Mouse (Mus musculus) heart, embryonic 12.5 days (tissue): ENCODE data around the gene Colgalt1. TPM values are rescaled to one million over a fixed set of nuclear protein-coding genes. Genes with fewer than 3 reads are reported as not detected.

Experiments
- ATAC-seq: fragments of 200-750 bp; cut with Nextera tagmentation; 2 replicates; pipeline ENCODE4 v1.8.0; 2017; ENCODE audit warnings: moderate TSS enrichment, moderate library complexity; ENCODE audit not compliant: insufficient number of reproducible peaks, low FRiP score
- H3K27ac ChIP-seq: fragments of 300-500 bp; sonication (generic); 2 replicates; pipeline ENCODE4 v1.5.1; 2016; ENCODE audit warnings: mild to moderate bottlenecking, moderate library complexity; ENCODE audit not compliant: poor library complexity, severe bottlenecking
- H3K27me3 ChIP-seq: fragments of 300-500 bp; sonication (generic); replicated peaks from 2 replicates; pipeline ENCODE4 v1.6.1; 2016; ENCODE audit warnings: mild to moderate bottlenecking, moderate library complexity
- H3K36me3 ChIP-seq: fragments of 300-500 bp; sonication (generic); 2 replicates; pipeline ENCODE4 v1.6.1; 2016; ENCODE audit warnings: mild to moderate bottlenecking, moderate library complexity
- H3K4me1 ChIP-seq: fragments of 300-500 bp; sonication (generic); replicated peaks from 2 replicates; pipeline ENCODE4 v1.6.1; 2016; ENCODE audit warnings: mild to moderate bottlenecking
- H3K4me2 ChIP-seq: fragments of 300-500 bp; sonication (generic); 2 replicates; pipeline ENCODE4 v1.6.1; 2016; ENCODE audit warnings: mild to moderate bottlenecking, moderate library complexity
- H3K4me3 ChIP-seq: fragments of 300-500 bp; sonication (generic); 2 replicates; pipeline ENCODE4 v1.5.1; 2016; ENCODE audit warnings: mild to moderate bottlenecking
- H3K9ac ChIP-seq: fragments of 300-500 bp; sonication (generic); 2 replicates; pipeline ENCODE4 v1.6.1; 2016; ENCODE audit warnings: mild to moderate bottlenecking, moderate library complexity
- H3K9me3 ChIP-seq: fragments of 300-500 bp; sonication (generic); replicated peaks from 2 replicates; pipeline ENCODE4 v1.6.1; 2016; ENCODE audit warnings: mild to moderate bottlenecking, moderate library complexity
- WGBS: fragments of 180-500 bp; shearing (Covaris S2); methylation state at CpG from one replicate; pipeline ENCODE4 v1.1.7; 2016; 5-methylcytosine and 5-hydroxymethylcytosine counted together
- polyA plus RNA-seq: library from polyadenylated mRNA; unstranded; fragments of >200 nt; fragmentation: Nextera tagmentation; extraction: Ambion mirVana; gene quantifications from 2 replicates; pipeline ENCODE4 v1.2.1, GENCODE M21; 2016

The Colgalt1 gene
- polyA plus RNA-seq, 1 experiment from 2014 or later: 61.4 TPM

DNA sequence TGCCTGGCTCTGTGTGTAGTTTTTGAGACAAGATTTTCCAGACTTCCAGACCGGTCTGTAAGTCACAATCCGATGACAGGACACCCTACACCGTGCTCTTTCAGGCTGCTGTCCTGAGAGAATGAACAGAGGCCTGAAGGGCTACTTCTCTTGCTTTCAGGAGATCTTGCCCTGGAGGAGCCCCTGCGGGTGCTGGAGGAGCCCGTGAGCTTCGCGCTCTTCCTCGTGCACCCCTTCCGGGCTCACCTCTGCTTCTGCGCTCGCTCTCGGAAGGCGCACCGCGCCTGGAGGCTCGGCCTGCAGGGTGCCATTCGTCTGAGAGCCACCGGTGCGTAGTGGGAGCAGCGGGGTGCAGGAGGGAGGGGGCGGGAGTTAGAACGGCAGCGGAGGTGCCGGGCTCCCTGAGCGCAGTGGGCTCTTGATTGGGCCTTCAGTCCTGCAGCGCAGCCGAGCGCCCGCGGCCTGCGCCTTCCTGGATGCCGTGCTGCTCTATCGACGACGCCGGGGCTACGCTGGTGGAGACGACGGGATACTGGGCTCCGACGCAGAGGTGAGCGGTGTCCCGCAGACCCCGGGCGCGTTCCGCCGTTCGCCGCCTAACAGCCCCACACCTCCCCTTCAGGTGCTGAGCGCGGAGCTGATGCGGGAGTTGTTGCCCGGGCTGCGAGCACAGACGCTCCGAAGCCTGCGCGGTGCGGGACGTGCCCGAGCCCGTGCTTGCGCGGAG lies 8.7 kb upstream of the Colgalt1 start:
- Histone ChIP-seq H3K4me3 (peak overlapping the region; percentile 36), H3K27me3 (peaks cover 72% of the 10 kb centered on the region), H3K4me2 (peak overlapping the region; percentile 67), H3K9ac (peak overlapping the region; percentile 25; the same call in 1 of the 2 replicates), H3K27ac (no peak overlapping the region), H3K36me3 (peaks cover 4% of the 10 kb centered on the region; the same call in 1 of the 2 replicates), H3K4me1 (peaks cover 17% of the 10 kb centered on the region), H3K9me3 (no peaks in the 10 kb centered on the region)
- ATAC-seq: peak; percentile 13; the same call in 1 of the 2 replicates
- WGBS: 4% methylated on average over 65 of the region's 65 CpGs

DNA sequence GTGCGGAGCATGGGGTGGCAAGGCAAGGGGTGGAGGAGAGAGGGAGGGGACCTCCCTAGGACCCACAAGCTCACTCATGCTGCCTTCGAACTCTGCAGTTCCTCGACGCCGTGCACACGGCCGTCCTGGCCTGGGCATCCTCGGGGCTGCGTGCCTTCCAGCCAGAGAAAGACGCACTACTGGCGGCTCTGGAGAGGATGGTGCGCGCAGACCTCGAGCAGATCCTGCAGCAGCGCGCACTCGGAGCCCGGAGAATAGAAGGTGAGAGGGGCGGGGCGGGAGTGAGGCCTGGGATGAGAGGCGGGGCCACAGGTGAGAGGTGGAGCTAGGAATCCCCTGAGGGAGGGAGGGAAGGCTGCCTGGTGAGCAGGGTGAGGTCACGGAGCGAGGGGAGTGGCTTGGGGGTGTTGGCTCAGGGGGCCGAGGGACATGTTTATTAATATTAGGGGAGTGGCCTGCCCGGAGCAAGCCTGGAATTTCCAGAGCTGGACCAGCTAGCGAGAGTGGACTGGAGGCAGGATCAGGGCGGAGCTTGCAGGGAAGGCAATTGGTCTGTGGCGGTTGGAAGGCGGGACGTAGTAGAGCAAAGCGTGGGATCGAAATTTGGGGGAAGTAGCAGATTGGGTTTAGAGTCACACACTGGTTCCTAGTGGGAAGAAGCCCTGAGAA lies 8.0 kb upstream of the Colgalt1 start:
- ATAC-seq: peak; percentile 60
- Histone ChIP-seq H3K9ac (peak overlapping the region; percentile 25; the same call in 1 of the 2 replicates), H3K27ac (no peak overlapping the region), H3K4me3 (peak overlapping the region; percentile 36), H3K4me1 (peaks cover 17% of the 10 kb centered on the region), H3K9me3 (no peaks in the 10 kb centered on the region), H3K36me3 (peaks cover 4% of the 10 kb centered on the region; the same call in 1 of the 2 replicates), H3K27me3 (peaks cover 72% of the 10 kb centered on the region), H3K4me2 (peak overlapping the region; percentile 67)
- 1% methylated on average over 32 of the region's 32 CpGs for WGBS

DNA sequence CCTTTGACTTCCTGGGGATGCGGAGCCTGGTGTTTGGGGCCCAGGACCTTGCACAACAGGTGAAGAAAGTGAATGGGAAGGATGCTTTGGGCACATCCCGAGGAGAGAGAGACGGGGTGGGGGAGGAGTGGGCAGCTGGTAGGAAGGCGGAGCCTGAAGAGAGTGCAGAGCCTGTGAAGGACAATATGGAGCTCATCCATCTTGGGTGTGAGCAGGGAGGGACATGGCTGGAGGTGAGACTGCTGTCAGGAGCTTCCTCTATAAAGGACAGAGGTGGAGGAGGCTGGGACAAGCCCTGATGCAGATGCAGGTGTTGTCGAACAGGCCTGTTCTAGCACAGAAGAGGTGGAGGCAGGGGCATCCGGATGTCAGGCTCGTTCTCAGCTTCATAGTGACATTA lies 6.8 kb upstream of the Colgalt1 start:
- no peaks in the 10 kb centered on the region for H3K9me3 ChIP-seq
- H3K36me3 ChIP-seq: peaks cover 2% of the 10 kb centered on the region; the same call in 1 of the 2 replicates
- no peak overlapping the region for H3K4me2 ChIP-seq
- 59% methylated on average over 7 of the region's 7 CpGs for WGBS
- no peak overlapping the region for H3K4me3 ChIP-seq
- H3K27ac ChIP-seq: no peak overlapping the region
- no peak for ATAC-seq
- peaks cover 17% of the 10 kb centered on the region for H3K4me1 ChIP-seq
- peaks cover 66% of the 10 kb centered on the region for H3K27me3 ChIP-seq
- no peak overlapping the region for H3K9ac ChIP-seq

DNA sequence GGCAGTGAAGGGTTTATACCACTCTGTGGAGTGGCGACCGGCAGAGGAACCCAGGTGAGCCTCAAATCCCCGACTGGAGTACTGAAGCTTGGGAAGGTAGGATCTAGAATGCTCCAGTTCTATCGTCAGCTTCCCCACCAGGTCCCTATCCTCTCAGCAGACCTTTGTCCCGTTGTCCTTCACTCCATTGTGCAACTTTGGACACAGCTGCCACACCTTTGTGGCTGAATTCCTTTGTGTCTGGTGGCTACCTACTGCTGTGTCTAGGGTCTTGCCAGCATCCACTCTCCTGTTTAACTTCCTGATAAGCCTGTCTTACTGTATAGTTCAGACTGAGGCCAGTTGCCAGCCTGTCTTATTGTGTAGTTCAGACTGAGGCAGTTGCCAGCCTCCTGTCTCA lies 1.3 kb downstream of the Colgalt1 start:
- Histone ChIP-seq H3K4me2 (peak overlapping the region; percentile 83), H3K4me3 (peak overlapping the region; percentile 86), H3K27me3 (no peaks in the 10 kb centered on the region), H3K9ac (peak overlapping the region; percentile 94), H3K4me1 (peaks cover 15% of the 10 kb centered on the region), H3K9me3 (no peaks in the 10 kb centered on the region), H3K36me3 (peaks cover 46% of the 10 kb centered on the region), H3K27ac (no peak overlapping the region)
- no peak for ATAC-seq
- WGBS: 51% methylated on average over 5 of the region's 5 CpGs

DNA sequence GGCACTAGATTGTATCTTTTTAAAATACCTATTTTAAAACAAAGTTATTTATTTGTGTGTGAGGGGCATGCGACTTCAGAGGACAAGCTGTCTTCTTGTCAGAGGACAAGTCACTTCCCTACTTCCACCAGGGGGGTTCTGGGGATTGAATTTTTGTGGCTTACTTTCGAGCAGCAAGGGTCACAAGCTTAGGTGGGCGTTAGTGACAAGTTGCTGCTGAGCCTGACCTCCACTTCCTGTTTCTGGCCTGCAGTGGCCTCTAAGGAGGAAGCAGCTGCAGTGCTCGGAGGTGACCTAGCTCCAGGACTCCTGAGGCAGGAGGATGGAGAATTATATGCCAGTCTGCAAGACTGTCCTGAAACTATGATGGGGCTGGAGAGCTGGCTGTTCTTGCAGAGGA lies 2.6 kb downstream of the Colgalt1 start:
- no peak overlapping the region for H3K4me2 ChIP-seq
- peaks cover 59% of the 10 kb centered on the region for H3K36me3 ChIP-seq
- H3K4me3 ChIP-seq: no peak overlapping the region
- no peaks in the 10 kb centered on the region for H3K27me3 ChIP-seq
- H3K9me3 ChIP-seq: no peaks in the 10 kb centered on the region
- H3K9ac ChIP-seq: no peak overlapping the region
- 52% methylated on average over 4 of the region's 4 CpGs for WGBS
- H3K4me1 ChIP-seq: peaks cover 15% of the 10 kb centered on the region
- ATAC-seq: no peak
- H3K27ac ChIP-seq: no peak overlapping the region

DNA sequence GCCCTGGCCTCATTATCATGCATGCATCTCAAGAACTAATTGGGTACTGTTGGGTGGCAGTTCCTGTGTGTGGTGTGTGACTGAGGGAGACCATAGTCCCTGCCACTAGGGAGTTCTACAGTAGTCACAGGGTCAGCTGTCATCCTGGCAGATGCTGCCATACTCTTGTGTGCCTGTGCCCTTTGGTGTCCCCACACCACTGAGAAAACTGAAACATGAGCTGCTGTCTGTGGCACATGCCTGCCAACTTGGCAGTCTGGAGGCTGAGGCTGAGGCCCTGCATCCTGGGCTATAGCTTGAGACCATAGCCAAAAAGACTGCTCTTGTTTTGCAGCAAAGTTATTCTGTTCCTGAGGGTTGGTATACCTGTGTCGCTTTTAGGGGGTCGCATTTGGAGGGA lies 9.0 kb downstream of the Colgalt1 start:
- Histone ChIP-seq H3K36me3 (peaks cover 98% of the 10 kb centered on the region), H3K27me3 (no peaks in the 10 kb centered on the region), H3K9ac (no peak overlapping the region), H3K4me3 (no peak overlapping the region), H3K27ac (no peak overlapping the region), H3K4me2 (no peak overlapping the region), H3K4me1 (no peaks in the 10 kb centered on the region), H3K9me3 (peaks cover 35% of the 10 kb centered on the region)
- no peak for ATAC-seq
- 88% methylated on average over 2 of the region's 2 CpGs for WGBS

DNA sequence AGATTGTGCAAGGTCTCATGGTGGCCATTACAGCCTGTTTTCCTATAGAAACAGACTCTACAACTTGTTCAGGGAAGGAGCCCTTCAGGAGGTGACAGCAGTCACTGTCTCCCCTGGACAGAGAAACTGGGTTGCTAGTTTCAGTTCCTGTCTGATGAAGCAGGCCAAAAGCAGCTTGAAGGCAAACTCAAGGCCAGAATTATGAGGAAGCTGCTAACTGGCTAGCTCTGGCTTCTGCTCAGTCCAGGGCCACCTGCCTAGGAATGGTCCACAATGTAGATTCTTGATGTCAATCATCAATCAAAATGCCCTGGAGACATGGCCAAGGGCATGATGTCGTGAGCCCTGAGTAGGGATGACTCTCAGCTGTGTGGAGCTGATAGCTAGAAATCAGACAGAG lies 14.3 kb downstream of the Colgalt1 start:
- H3K27me3 ChIP-seq: peaks cover 7% of the 10 kb centered on the region
- H3K36me3 ChIP-seq: peaks cover 64% of the 10 kb centered on the region
- ATAC-seq: no peak
- no peak overlapping the region for H3K27ac ChIP-seq
- 71% methylated on average over 1 of the region's 1 CpGs for WGBS
- H3K4me2 ChIP-seq: no peak overlapping the region
- peaks cover 31% of the 10 kb centered on the region for H3K4me1 ChIP-seq
- peaks cover 35% of the 10 kb centered on the region for H3K9me3 ChIP-seq
- no peak overlapping the region for H3K9ac ChIP-seq
- H3K4me3 ChIP-seq: no peak overlapping the region

DNA sequence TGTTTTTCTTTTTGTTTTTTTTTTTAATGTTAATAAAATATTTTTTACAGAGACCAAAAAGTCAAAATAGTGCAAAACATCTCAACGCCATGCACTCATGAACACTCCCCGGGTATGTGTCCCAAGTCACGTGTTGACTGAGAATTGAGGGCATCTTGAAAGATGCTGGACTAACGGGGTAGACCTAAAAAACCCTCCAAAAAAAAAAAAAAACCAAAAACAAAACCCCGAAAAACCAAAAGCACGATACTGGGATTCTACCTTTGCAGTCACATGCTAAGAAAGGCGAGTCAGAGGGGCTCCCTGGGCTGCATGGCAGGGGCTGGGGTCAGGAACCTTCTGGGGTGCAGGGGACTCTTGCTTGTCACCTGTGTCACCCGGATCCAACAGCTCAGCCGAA lies 16.0 kb downstream of the Colgalt1 start:
- peaks cover 47% of the 10 kb centered on the region for H3K36me3 ChIP-seq
- no peak overlapping the region for H3K4me3 ChIP-seq
- peaks cover 24% of the 10 kb centered on the region for H3K9me3 ChIP-seq
- H3K27ac ChIP-seq: no peak overlapping the region
- no peak for ATAC-seq
- WGBS: 82% methylated on average over 9 of the region's 9 CpGs
- H3K9ac ChIP-seq: no peak overlapping the region
- peaks cover 31% of the 10 kb centered on the region for H3K4me1 ChIP-seq
- H3K27me3 ChIP-seq: peaks cover 24% of the 10 kb centered on the region
- H3K4me2 ChIP-seq: no peak overlapping the region

DNA sequence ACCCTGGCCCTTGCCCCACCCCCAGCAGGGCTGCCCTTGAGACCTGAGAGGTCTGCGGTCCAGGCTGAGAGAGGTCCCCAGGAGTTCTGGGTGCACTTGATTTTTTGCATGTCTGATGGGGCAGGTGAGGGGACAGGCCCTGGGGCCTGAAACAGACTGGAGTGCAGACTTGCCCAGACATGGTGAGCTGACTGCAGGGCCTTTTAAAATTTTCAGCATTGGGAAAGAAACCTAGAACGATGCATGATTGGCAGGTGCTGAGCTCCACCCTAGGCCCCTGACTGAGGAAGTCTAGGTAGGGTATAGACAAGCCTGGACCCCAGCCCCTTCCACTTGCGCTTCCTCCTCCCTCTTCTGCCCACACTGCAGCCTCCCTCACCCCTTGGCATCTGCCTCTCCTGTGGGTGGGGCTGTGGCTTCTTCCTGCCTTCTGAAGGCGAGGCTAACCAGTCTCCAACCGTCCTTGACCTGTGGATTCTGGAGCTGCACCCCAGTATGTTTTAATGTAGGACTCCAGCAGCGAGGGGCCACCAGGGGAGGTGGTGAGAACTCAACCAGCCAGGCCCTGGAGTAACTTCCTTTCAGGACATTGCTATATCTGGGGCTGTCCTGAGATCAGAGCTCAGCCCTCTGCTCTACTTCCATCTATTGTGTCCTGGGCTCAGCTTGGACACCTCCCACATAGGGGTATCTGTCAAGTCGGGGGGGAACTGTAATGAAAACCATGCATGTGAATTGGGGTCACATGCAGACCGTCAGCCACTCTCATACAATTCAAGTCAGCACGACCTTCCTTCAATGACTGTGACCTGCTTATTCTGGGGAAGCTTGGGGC lies 16.7 kb downstream of the Colgalt1 start:
- WGBS: 41% methylated on average over 9 of the region's 9 CpGs
- peak; percentile 67 for ATAC-seq
- H3K36me3 ChIP-seq: peaks cover 40% of the 10 kb centered on the region
- H3K27me3 ChIP-seq: peaks cover 29% of the 10 kb centered on the region
- no peak overlapping the region for H3K9ac ChIP-seq
- H3K4me2 ChIP-seq: no peak overlapping the region
- no peak overlapping the region for H3K4me3 ChIP-seq
- H3K4me1 ChIP-seq: peaks cover 31% of the 10 kb centered on the region
- peaks cover 23% of the 10 kb centered on the region for H3K9me3 ChIP-seq
- H3K27ac ChIP-seq: peak overlapping the region; percentile 76

DNA sequence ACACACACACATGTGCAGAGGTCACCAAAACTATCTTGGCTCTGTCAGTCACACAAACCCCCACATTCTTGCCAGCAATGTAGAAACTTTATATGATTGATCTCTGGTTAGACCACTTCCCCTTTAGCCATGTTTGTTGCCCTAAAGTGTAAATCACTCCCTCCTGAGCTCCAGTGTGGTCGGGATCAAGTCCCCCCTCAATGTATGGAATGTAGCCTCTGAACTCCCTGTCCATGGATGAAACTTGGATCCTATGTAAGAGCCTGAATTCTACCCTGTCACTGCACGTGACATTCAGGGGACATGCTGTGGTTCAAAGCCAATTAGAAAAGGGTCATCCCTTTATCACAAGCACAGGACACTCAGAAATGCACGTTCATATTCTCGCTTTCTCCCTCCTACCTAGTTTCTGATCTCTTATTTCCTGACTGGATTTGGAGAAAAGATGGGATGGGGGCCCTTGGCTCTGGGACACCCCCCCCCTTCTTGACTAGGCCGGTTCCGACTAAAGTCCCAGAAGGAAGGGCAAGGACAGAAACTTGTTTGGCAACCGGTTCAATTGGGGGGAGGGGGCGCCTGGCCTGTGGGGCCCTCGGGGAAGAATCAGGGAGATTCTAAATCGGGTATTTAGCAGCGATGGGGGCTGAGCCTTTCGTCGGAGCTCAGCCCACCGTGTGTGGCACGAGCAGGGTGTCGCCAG lies 17.7 kb downstream of the Colgalt1 start:
- peak overlapping the region; percentile 94 for H3K4me2 ChIP-seq
- peaks cover 23% of the 10 kb centered on the region for H3K9me3 ChIP-seq
- H3K9ac ChIP-seq: peak overlapping the region; percentile 73
- ATAC-seq: no peak
- peaks cover 29% of the 10 kb centered on the region for H3K36me3 ChIP-seq
- peak overlapping the region; percentile 76 for H3K27ac ChIP-seq
- 8% methylated on average over 16 of the region's 16 CpGs for WGBS
- peak overlapping the region; percentile 58 for H3K4me3 ChIP-seq
- peaks cover 39% of the 10 kb centered on the region for H3K27me3 ChIP-seq
- H3K4me1 ChIP-seq: peaks cover 31% of the 10 kb centered on the region
